Mouse (Mus musculus) small intestine, adult 2 months (tissue): Measurements from ENCODE around the gene Elmo1. TPM values are rescaled to one million over a fixed set of nuclear protein-coding genes. Genes with fewer than 3 reads are reported as not detected.

Experiments used
- H3K27ac ChIP-seq: fragments of 200-500 bp; 2 replicates; pipeline ENCODE4 v1.5.1; 2012; ENCODE audit warnings: low read depth, low read length, control low read depth, inconsistent platforms; ENCODE audit not compliant: insufficient read depth
- H3K27me3 ChIP-seq: fragments of 200-500 bp; 2 replicates; pipeline ENCODE4 v1.6.1; 2012; ENCODE audit warnings: mild to moderate bottlenecking, moderate library complexity, low read length, inconsistent platforms; ENCODE audit not compliant: control insufficient read depth, insufficient read depth
- H3K36me3 ChIP-seq: fragments of 200-500 bp; 2 replicates; pipeline ENCODE4 v1.6.1; 2012; ENCODE audit warnings: mild to moderate bottlenecking, low read length, control low read depth, inconsistent platforms; ENCODE audit not compliant: control insufficient read depth, insufficient read depth
- H3K4me1 ChIP-seq: fragments of 200-500 bp; 2 replicates; pipeline ENCODE4 v1.6.1; 2012; ENCODE audit warnings: low read length, inconsistent platforms, mixed read lengths; ENCODE audit not compliant: control insufficient read depth, insufficient read depth, insufficient read length
- H3K4me3 ChIP-seq: fragments of 200-500 bp; 2 replicates; pipeline ENCODE4 v1.5.1; 2012; ENCODE audit warnings: low read depth, mild to moderate bottlenecking, control low read depth, inconsistent platforms, low read length, moderate library complexity
- CTCF ChIP-seq: fragments of 200-500 bp; IDR thresholded peaks from 2 replicates; pipeline ENCODE4 v1.5.1; 2012; ENCODE audit warnings: low read depth, mild to moderate bottlenecking, control low read depth, inconsistent platforms, low read length, moderate library complexity, mixed read lengths; ENCODE audit not compliant: insufficient replicate concordance, insufficient read length; ENCODE audit errors: extremely low read depth
- POLR2A ChIP-seq: fragments of 200-500 bp; IDR thresholded peaks from 2 replicates; pipeline ENCODE4 v1.6.1; 2012; ENCODE audit warnings: low read depth, mild to moderate bottlenecking, control low read depth, inconsistent platforms, low read length, moderate library complexity
- WGBS: fragments of 180-500 bp; shearing (Covaris S2); methylation state at CpG from one replicate; pipeline ENCODE4 v1.1.7; 2018; 5-methylcytosine and 5-hydroxymethylcytosine counted together
- polyA plus RNA-seq: library from polyadenylated mRNA; depleted of rRNA; stranded (reverse); fragments of >200 nt; gene quantifications from 2 replicates; pipeline ENCODE4 v1.2.3, GENCODE M21; 2012

The Elmo1 gene
- polyA plus RNA-seq, 1 experiment: 23.8 TPM

- 86% methylated on average over 15 of the region's 15 CpGs for WGBS
- H3K27ac ChIP-seq: no peak overlapping the region
- H3K4me3 ChIP-seq: no peak overlapping the region
- H3K27me3 ChIP-seq: no peaks in the 10 kb centered on the region
- no peaks in the 10 kb centered on the region for H3K4me1 ChIP-seq
- no peak for TF ChIP-seq POLR2A
- no peak for TF ChIP-seq CTCF
- H3K36me3 ChIP-seq: no peaks in the 10 kb centered on the region
Measured at GRCm38 (mm10) chr13:20472891-20473539, 382.6 kb downstream of the Elmo1 start.

GRCm38 (mm10) chr13:20473641-20474078 lies 383.3 kb downstream of the Elmo1 start:
- no peak for TF ChIP-seq CTCF
- TF ChIP-seq POLR2A: no peak
- Histone ChIP-seq H3K27ac (no peak overlapping the region), H3K4me1 (no peaks in the 10 kb centered on the region), H3K36me3 (no peaks in the 10 kb centered on the region), H3K4me3 (no peak overlapping the region), H3K27me3 (no peaks in the 10 kb centered on the region)
- 87% methylated on average over 7 of the region's 7 CpGs for WGBS

GRCm38 (mm10) chr13:20474600-20474999 lies 384.2 kb downstream of the Elmo1 start:
- WGBS: 96% methylated on average over 4 of the region's 4 CpGs
- H3K27me3 ChIP-seq: no peaks in the 10 kb centered on the region
- H3K4me3 ChIP-seq: no peak overlapping the region
- no peak for TF ChIP-seq POLR2A
- no peak for TF ChIP-seq CTCF
- H3K4me1 ChIP-seq: no peaks in the 10 kb centered on the region
- no peak overlapping the region for H3K27ac ChIP-seq
- no peaks in the 10 kb centered on the region for H3K36me3 ChIP-seq

- TF ChIP-seq CTCF: no peak
- no peak for TF ChIP-seq POLR2A
- 94% methylated on average over 1 of the region's 1 CpGs for WGBS
- Histone ChIP-seq H3K36me3 (peaks cover 2% of the 10 kb centered on the region; the same call in 1 of the 2 replicates), H3K27ac (no peak overlapping the region), H3K4me3 (no peak overlapping the region), H3K27me3 (no peaks in the 10 kb centered on the region), H3K4me1 (no peaks in the 10 kb centered on the region)
Measured at GRCm38 (mm10) chr13:20481805-20482204, 391.4 kb downstream of the Elmo1 start.

GRCm38 (mm10) chr13:20489110-20489509 lies 398.7 kb downstream of the Elmo1 start:
- TF ChIP-seq CTCF (peak; percentile 44; the same call in 1 of the 2 replicates), POLR2A (no peak)
- WGBS: 94% methylated on average over 3 of the region's 3 CpGs
- H3K27ac ChIP-seq: no peak overlapping the region
- H3K36me3 ChIP-seq: no peaks in the 10 kb centered on the region
- H3K4me1 ChIP-seq: no peaks in the 10 kb centered on the region
- no peak overlapping the region for H3K4me3 ChIP-seq
- H3K27me3 ChIP-seq: no peaks in the 10 kb centered on the region

GRCm38 (mm10) chr13:20489698-20490417 lies 399.5 kb downstream of the Elmo1 start:
- H3K27ac ChIP-seq: no peak overlapping the region
- H3K27me3 ChIP-seq: no peaks in the 10 kb centered on the region
- H3K4me1 ChIP-seq: no peaks in the 10 kb centered on the region
- TF ChIP-seq CTCF (no peak), POLR2A (no peak)
- H3K36me3 ChIP-seq: no peaks in the 10 kb centered on the region
- 47% methylated on average over 8 of the region's 8 CpGs for WGBS
- H3K4me3 ChIP-seq: no peak overlapping the region

- 68% methylated on average over 5 of the region's 5 CpGs for WGBS
- TF ChIP-seq CTCF: no peak
- no peak for TF ChIP-seq POLR2A
- Histone ChIP-seq H3K4me1 (no peaks in the 10 kb centered on the region), H3K36me3 (no peaks in the 10 kb centered on the region), H3K27ac (no peak overlapping the region), H3K27me3 (no peaks in the 10 kb centered on the region), H3K4me3 (no peak overlapping the region)
Measured at GRCm38 (mm10) chr13:20490860-20491594, 400.6 kb downstream of the Elmo1 start.
